Mouse (Mus musculus) heart, postnatal 14 days (tissue): ENCODE results near the gene Pygb. TPM values are rescaled to one million over a fixed set of nuclear protein-coding genes. Genes with fewer than 3 reads are reported as not detected.

ENCODE experiments used
- DNase-seq, 2 experiments: peaks; one replicate each; pipeline ENCODE4 v3.0.0; 2021 to 2022
- intact Hi-C: fragments of 180-260 bp; cut with DNase I; formaldehyde crosslinking; loops from one replicate; pipeline ENCODE4 v1.15.1; 2025
- total RNA-seq, 2 experiments: library from RNA; stranded (reverse); gene quantifications; 2 replicates each; pipeline ENCODE4 v1.2.3; 2021

The Pygb gene
- total RNA-seq, 2 experiments from 2014 or later, result 413 to 424 TPM

DNA sequence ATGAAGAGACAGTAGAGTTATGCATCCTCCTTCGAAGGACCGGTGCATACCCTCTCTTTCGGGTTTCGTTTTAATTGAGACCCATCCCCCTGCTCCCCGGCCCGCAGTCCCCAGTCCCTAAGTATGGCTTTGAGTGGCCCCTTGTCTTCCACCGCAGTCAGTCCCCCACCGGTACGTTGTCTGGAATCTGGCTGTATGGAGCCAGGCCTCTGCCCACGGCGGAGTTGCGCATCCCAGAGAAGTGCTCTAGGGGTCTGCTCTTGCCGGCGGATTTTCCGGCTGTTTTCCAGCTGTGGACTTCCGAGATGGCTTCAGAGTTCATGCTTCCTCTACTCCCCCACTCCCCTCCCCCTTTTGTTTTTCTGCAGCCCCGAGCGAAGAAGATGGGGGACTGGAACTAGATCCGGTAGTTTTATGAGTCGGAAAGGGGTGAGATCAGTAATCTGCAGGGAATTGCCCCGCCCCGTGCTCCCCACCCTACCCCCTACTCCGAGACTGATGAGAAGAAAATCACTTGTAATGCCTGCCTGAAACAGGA lies 768 bp downstream of the Pygb start:
- intact Hi-C loops, result loop anchor here (2.0 kb wide), 1 partner anchor 39 kb away; the partner anchor contains the start of gene Entpd6
- DNase-seq, result no peak

- intact Hi-C loops, result no loop called here
- DNase-seq, result peak; percentile 87 to 93
Measured at GRCm38 (mm10) chr2:150788768-150789550, 2.4 kb downstream of the Pygb start.

- no peak for DNase-seq
- intact Hi-C loops, result loop anchor here (5.0 kb wide), 1 partner anchor 116 kb away; no protein-coding TSS in a partner anchor
Measured at GRCm38 (mm10) chr2:150793320-150793719, 6.8 kb downstream of the Pygb start.

DNA sequence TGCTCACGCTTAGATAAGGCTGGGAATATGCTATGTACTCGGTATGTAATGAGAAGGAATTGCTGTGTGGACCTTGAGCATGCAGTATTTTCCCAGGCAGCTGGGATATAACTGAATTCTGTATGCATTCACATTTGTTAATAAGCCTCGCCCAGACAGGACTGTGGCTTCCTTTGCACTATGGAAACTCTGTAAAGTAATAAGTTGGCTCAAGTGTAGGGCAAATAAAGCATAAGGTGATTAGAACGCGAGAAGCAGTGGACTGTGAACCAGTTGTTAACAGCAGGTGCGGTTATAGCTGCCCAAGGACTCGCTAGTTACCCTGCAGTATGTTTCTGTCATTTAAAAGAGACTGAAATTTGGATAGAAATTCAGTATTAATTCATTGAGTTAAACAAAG lies 11.5 kb downstream of the Pygb start:
- intact Hi-C loops, result loop anchor here (5.0 kb wide), 1 partner anchor 204 kb away; no protein-coding TSS in a partner anchor

GRCm38 (mm10) chr2:150800616-150801015 lies 14.1 kb downstream of the Pygb start:
- intact Hi-C loops, result no loop called here
- no peak for DNase-seq

More for the DNA sequence above, 11.5 kb downstream of the Pygb start:
- no peak for DNase-seq

DNA sequence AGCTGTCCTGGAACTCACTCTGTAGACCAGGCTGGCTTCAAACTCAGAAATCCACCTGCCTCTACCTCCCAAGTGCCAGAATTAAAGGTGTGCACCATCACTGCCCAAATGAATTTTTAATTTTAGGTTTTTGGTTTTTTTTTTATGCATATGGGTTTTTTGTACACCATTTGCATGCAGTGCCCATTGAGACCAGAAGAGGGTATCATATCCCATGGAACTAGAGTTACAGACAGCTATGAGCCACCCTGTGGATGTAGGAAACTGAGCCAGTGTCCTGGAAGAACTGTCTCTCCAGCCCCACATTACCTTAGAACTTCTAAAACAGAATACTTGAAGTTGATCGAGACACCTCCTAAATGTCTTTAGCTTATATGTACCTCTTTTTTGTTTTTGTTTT lies 16.5 kb downstream of the Pygb start:
- intact Hi-C loops, result no loop called here

GRCm38 (mm10) chr2:150808381-150808780 lies 21.8 kb downstream of the Pygb start:
- intact Hi-C loops, result no loop called here

More for the DNA sequence above, 16.5 kb downstream of the Pygb start:
- peak in 1 of 2 experiments; percentile 30 for DNase-seq

GRCm38 (mm10) chr2:150808812-150809211 lies 22.3 kb downstream of the Pygb start:
- intact Hi-C loops, result no loop called here
- DNase-seq, result no peak

More at GRCm38 (mm10) chr2:150808381-150808780, 21.8 kb downstream of the Pygb start:
- DNase-seq, result no peak

- intact Hi-C loops, result no loop called here
- DNase-seq, result no peak
Measured at GRCm38 (mm10) chr2:150810603-150811002, 24.1 kb downstream of the Pygb start.

DNA sequence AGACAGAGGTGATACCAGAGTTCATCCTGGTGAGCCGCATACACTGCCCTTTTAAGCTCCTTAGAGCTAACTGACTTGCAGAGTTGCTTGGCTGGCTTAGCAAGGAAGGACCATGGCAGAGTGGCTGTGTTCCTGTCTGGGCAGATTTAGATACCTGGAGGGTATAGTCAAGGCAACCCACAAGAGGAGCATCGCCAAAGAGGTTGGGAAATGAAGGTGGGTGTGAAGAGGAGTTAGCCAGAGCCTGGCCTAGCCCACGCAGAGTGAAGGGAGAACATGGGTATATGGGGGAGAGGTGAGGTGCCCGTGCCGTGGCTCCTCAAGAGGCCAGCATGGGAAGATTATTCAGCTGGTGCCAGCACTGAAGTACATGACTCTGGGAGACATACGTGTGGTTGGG lies 26.3 kb downstream of the Pygb start:
- no peak for DNase-seq
- intact Hi-C loops, result no loop called here

DNA sequence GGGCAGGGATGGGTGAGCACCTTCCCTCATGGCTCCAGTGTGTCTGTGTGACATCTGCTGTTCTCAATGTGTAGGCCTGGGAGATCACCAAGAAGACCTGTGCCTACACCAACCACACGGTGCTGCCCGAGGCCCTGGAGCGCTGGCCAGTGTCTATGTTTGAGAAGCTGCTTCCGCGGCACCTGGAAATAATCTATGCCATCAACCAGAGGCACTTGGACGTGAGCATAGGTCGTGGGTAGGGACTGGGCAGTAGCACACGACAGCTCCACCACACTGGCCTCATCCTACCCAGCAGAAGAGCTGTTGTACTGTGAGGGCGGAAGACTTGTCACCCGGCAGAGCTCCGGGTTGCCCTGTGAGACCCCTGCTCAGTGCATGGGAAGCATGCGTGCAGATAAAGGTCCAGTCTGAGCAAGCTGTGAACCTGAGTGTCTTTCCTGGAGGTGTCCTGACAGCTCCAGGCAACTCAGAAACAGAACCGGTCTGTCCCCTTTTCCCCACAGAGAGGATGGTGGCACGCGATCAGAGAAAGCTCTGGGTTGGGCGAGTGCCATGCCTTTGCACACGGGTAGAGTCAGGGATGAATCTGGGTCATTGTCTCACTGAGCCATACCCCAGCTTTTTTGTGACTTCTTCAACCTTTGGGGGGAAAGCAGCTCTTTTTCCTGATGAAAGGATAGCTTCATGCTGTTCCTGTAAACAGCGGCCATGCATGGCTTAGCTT lies 30.3 kb downstream of the Pygb start:
- DNase-seq, result peak in 1 of 2 experiments; percentile 35

GRCm38 (mm10) chr2:150818742-150819141 lies 32.2 kb downstream of the Pygb start:
- DNase-seq, result no peak
- intact Hi-C loops, result no loop called here

More for the DNA sequence above, 30.3 kb downstream of the Pygb start:
- intact Hi-C loops, result no loop called here

GRCm38 (mm10) chr2:150820720-150821119 lies 34.2 kb downstream of the Pygb start:
- intact Hi-C loops, result no loop called here
- no peak for DNase-seq

- DNase-seq, result no peak
Measured at GRCm38 (mm10) chr2:150822987-150823386, 36.5 kb downstream of the Pygb start.

DNA sequence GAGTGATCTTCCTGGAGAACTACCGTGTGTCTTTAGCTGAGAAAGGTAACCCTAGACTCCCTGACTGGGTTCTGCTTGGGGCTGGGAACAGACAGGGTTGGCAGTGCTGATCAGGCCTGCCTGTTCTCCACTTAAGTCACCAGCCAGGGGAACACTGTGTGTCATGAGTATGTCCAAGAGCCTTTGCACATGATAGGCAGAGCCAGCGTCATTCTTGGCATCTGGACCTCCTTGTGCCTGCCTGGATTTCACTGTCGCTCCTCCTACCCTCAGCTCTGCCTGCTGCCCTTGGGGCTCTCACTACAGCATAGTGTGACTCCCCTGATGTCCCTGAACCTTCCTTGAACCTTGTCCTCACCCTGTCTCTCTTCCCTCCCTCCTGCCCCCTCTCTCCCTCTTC lies 39.9 kb downstream of the Pygb start:
- peak; percentile 41 to 49 for DNase-seq
- intact Hi-C loops, result no loop called here

More at GRCm38 (mm10) chr2:150822987-150823386, 36.5 kb downstream of the Pygb start:
- intact Hi-C loops, result no loop called here

DNA sequence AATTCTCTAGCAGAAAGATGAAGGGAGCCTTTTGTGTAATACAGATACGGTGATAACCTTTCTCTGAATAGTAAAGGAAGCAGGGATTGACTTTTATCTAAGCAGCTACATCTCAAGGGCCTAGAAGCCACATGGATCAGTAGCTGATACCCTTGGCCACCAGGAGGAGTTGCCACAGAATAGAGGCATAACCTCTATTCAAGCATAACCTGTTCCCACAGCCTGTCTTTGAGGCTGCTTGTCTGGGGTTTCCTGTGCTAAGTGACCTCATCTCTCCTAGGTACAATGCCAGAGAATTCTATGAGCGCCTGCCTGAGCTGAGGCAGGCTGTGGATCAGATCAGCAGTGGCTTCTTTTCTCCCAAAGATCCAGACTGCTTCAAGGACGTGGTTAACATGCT lies 41.6 kb downstream of the Pygb start:
- intact Hi-C loops, result no loop called here
- DNase-seq, result no peak

- DNase-seq, result no peak
- intact Hi-C loops, result no loop called here
Measured at GRCm38 (mm10) chr2:150828654-150829053, 42.1 kb downstream of the Pygb start.

DNA sequence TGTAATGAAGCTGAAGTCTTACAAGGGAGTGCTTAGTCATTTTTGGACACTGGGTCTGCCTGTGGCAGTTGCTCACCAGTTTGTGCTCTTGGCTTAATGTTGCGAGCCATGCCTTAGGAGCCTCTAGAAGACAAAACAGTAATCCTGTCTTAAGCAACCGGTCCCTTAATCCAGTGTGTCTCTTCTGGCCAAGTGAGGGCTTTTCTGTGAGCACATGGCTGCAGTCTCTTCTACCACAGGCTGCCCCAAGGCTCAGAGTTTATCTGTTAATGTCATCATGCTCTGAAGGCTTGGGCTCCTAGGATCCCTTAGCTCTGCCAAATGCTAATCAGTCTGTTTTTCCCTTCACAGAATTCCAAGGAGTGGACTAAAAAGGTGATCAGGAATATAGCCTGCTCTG lies 43.5 kb downstream of the Pygb start:
- intact Hi-C loops, result no loop called here
- DNase-seq, result no peak

- DNase-seq, result no peak
- intact Hi-C loops, result no loop called here
Measured at GRCm38 (mm10) chr2:150830911-150831441, 44.4 kb downstream of the Pygb start.

- intact Hi-C loops, result no loop called here
- DNase-seq, result peak in 1 of 2 experiments; percentile 38
Measured at GRCm38 (mm10) chr2:150832029-150832428, 45.5 kb downstream of the Pygb start.

- DNase-seq, result peak in 1 of 2 experiments; percentile 33
- intact Hi-C loops, result no loop called here
Measured at GRCm38 (mm10) chr2:150834616-150835015, 48.1 kb downstream of the Pygb start.
